Mouse (Mus musculus) layer of hippocampus, adult 9-11 months (tissue): ENCODE measurements around the gene Calm3.
"Not testable (repeated sequence)": the region's sequence is repeated elsewhere in the genome, so short reads cannot be mapped to it uniquely, and the experiment has no call there.

Experiments used
- DNase-seq: peaks from one replicate; pipeline ENCODE4 v3.0.0; 2022

Calm3 gene

GRCm38 (mm10) chr7:16924037-16924834, at the start of gene Calm3:
Gene Calm3 (minus strand): TSS chr7:16924114.
- DNase-seq: peak; percentile 99

- no peak for DNase-seq
Observed at GRCm38 (mm10) chr7:16971160-16971559, 47.2 kb upstream of the Calm3 start.

GRCm38 (mm10) chr7:16968414-16968813, 44.5 kb upstream of the Calm3 start:
- DNase-seq: no peak

- no peak for DNase-seq
Observed at GRCm38 (mm10) chr7:16961678-16962077, 37.8 kb upstream of the Calm3 start.

GRCm38 (mm10) chr7:16959539-16960187, 35.7 kb upstream of the Calm3 start, which contains the start of gene Pnmal1:
Gene Pnmal1 (plus strand): TSS chr7:16959679.
- peak; percentile 96 for DNase-seq

GRCm38 (mm10) chr7:16956410-16957265, 32.7 kb upstream of the Calm3 start:
- DNase-seq: peak; percentile 88

- DNase-seq: no peak
Observed at GRCm38 (mm10) chr7:16955712-16956111, 31.8 kb upstream of the Calm3 start.

GRCm38 (mm10) chr7:16953776-16954175, 29.9 kb upstream of the Calm3 start:
- not testable (repeated sequence) for DNase-seq

GRCm38 (mm10) chr7:16950861-16951635, 27.1 kb upstream of the Calm3 start:
- DNase-seq: peak; percentile 84

- peak; percentile 71 for DNase-seq
Observed at GRCm38 (mm10) chr7:16949908-16950841, 26.3 kb upstream of the Calm3 start.

- no peak for DNase-seq
Observed at GRCm38 (mm10) chr7:16948923-16949458, 25.1 kb upstream of the Calm3 start.

GRCm38 (mm10) chr7:16947959-16948361, 24.0 kb upstream of the Calm3 start:
- DNase-seq: peak; percentile 45

- no peak for DNase-seq
Observed at GRCm38 (mm10) chr7:16947349-16947895, 23.5 kb upstream of the Calm3 start.

GRCm38 (mm10) chr7:16946441-16947348, 22.8 kb upstream of the Calm3 start:
- no peak for DNase-seq

- DNase-seq: no peak
Observed at GRCm38 (mm10) chr7:16945419-16945818, 21.5 kb upstream of the Calm3 start.

GRCm38 (mm10) chr7:16944808-16945315, 20.9 kb upstream of the Calm3 start:
- DNase-seq: no peak

GRCm38 (mm10) chr7:16944061-16944807, 20.3 kb upstream of the Calm3 start, which contains the start of gene Pnmal2:
Gene Pnmal2 (plus strand): TSS chr7:16944682.
- DNase-seq: peak; percentile 92

GRCm38 (mm10) chr7:16942861-16943260, 18.9 kb upstream of the Calm3 start:
- DNase-seq: no peak
